In genomic region chr5:136470985-136471735, GRCm38 (mm10) we compare ENCODE assay signal across 6 mouse cellular contexts.
A peak's percentile ranks its signal among the peaks of the same experiment; 100 is the strongest.
DNase-seq lines count a peak whose midpoint lies in the region; ATAC-seq and TF ChIP-seq lines count a peak whose summit lies in the region.
"Not testable (repeated sequence)": the region's sequence is repeated elsewhere in the genome, so short reads cannot be mapped to it uniquely, and the experiment has no call there.

No protein-coding gene starts in this region.

- H3K4me2 ChIP-seq in heart, embryonic 11.5 days = not testable (repeated sequence)

- WGBS in heart, embryonic 11.5 days (ENCODE audit: insufficient replicate concordance) = 55% methylated on average over 2 of the region's 2 CpGs
- WGBS in liver, adult 2 months = 24% methylated on average over 1 of the region's 2 CpGs

- not testable (repeated sequence) for H3K27me3 ChIP-seq in heart, embryonic 11.5 days (ENCODE audit: control insufficient read depth, insufficient read depth, low read length); liver, adult 2 months (ENCODE audit: control insufficient read depth, insufficient read depth, low read length)

- not testable (repeated sequence) for H3K9ac ChIP-seq in heart, embryonic 11.5 days (ENCODE audit: low read depth, low read length); liver, adult 2 months (ENCODE audit: low read depth, low read length)

- H3K9me3 ChIP-seq in heart, embryonic 11.5 days (replicated peaks; ENCODE audit: control insufficient read depth, low read length) = not testable (repeated sequence)

- 0 out of 2 replicates have a peak overlapping the region, but pooled peaks have one; percentile 15 for H3K27ac ChIP-seq in heart, embryonic 11.5 days (ENCODE audit: low read depth, low read length)
- not testable (repeated sequence) for H3K27ac ChIP-seq in liver, adult 2 months (replicated peaks; ENCODE audit: insufficient read depth, low read depth, low read length)

- not testable (repeated sequence) for H3K79me2 ChIP-seq in liver, adult 2 months (ENCODE audit: control insufficient read depth, insufficient read depth, low read length)

- not testable (repeated sequence) for TF ChIP-seq POLR2A in liver, adult 2 months (IDR thresholded peaks at IDR 0.05; ENCODE audit: extremely low read depth, insufficient read depth, low read length)

- H3K36me3 ChIP-seq in heart, embryonic 11.5 days (ENCODE audit: control insufficient read depth, insufficient read depth, low read length); liver, adult 2 months (ENCODE audit: control insufficient read depth, insufficient read depth, low read length): not testable (repeated sequence)

- peaks cover 68% of the 10 kb centered on the region for H3K4me1 ChIP-seq in heart, embryonic 11.5 days (ENCODE audit: control insufficient read depth, insufficient read depth, low read length)
- H3K4me1 ChIP-seq in liver, adult 2 months (ENCODE audit: control insufficient read depth, insufficient read depth, low read length) = peaks cover 21% of the 10 kb centered on the region

- not testable (repeated sequence) for ATAC-seq in heart, embryonic 11.5 days (replicated peaks; ENCODE audit: insufficient number of reproducible peaks, low FRiP score, low TSS enrichment)

- TF ChIP-seq CTCF in liver, adult 2 months (IDR thresholded peaks at IDR 0.05; ENCODE audit: low read depth, low read length) = not testable (repeated sequence)

- peak; percentile 25 for DNase-seq in ES-CJ7 (ENCODE audit: low read depth, low spot score)
- DNase-seq in kidney, adult 11 months = peak; percentile 57
- peak; percentile 80 for DNase-seq in kidney, adult 9 months
- DNase-seq in kidney, postnatal 14 days = peak; percentile 69
- peak; percentile 83 for DNase-seq in liver, adult 2 months (ENCODE audit: extremely low read depth, low read depth, low spot score)

- H3K4me3 ChIP-seq in heart, embryonic 11.5 days (ENCODE audit: low read depth, low read length); liver, adult 2 months (ENCODE audit: insufficient read depth, low read depth, low read length): not testable (repeated sequence)

Comparison
In these comparisons a context has a peak if more than half of its experiments do, and no peak if none do; other contexts are left out.
1. DNase-seq: peak in every context shown above with its lines; median percentile 83 in liver, adult 2 months; 80 in kidney, adult 9 months; 69 in kidney, postnatal 14 days; 57 in kidney, adult 11 months; 25 in ES-CJ7.